Mouse (Mus musculus) mouse embryonic stem cell (cell line): ENCODE results near the gene Ralb.

Source experiments
- in situ Hi-C, 2 experiments: fragments of 300-500 bp; cut with MboI; formaldehyde crosslinking; loops; 1 replicate in 1 of 2; 3 replicates in 1 of 2; pipeline ENCODE4 v1.14.3; 2019 to 2020; ENCODE audit warnings: low sequenced_read_pairs in 2 of 2, low pct_unique_long_range_greater_than_20kb in 1 of 2, mixed read lengths in 1 of 2; ENCODE audit not compliant: unreplicated experiment in 1 of 2

The Ralb gene

DNA sequence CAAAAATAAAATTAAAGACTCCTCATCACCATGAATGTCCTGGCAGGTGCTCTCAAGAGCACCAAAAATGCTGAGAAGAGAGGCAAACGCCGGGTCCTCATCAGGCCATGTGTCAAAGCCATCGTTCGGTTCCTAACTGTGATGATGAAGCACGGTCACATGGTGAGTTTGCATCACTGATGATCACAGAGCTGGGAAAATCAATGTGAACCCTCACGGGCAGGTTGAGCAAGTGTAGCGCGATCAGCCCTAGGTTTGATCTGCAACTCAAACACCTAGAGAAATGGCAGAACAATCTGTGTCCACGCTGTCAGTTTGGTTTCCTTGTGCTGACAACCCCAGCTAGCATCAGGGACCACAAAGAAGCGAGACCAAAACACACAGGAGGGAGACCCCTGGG is 5.1 kb downstream of the Ralb start:
- in situ Hi-C loops: no loop called here

DNA sequence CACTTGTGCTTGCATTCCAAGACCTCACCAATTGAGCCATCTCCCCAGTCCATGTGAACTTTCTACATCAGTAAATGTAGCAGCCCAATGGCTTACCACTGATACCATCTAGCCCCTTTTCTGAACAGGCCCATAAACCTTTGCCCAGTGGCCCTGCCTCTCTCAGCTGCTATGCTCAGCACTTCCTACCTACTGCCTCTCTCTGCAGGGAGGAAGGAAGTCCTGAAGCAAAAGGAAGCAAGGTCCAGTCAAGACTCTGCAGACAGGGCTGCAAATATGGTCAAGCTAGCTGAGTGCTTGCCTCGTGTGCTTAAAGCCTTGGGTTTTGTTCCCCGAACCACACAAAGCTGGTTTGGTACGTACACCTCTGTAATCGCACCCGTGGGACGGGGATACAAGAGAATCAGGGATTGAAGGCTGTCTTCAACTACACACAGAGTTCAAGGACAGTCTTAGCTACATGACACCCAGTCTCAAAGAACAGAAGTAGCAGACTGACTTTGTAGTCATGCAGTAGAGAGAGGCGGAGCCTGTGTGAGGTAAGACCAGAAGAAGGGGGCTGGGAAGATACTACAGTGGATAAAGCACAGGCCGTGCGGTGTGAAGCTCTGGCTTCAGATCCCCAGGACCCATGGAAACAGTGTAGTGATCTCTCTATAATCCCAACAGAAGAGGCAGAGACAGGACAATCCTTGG is 5.9 kb downstream of the Ralb start:
- in situ Hi-C loops: no loop called here

DNA sequence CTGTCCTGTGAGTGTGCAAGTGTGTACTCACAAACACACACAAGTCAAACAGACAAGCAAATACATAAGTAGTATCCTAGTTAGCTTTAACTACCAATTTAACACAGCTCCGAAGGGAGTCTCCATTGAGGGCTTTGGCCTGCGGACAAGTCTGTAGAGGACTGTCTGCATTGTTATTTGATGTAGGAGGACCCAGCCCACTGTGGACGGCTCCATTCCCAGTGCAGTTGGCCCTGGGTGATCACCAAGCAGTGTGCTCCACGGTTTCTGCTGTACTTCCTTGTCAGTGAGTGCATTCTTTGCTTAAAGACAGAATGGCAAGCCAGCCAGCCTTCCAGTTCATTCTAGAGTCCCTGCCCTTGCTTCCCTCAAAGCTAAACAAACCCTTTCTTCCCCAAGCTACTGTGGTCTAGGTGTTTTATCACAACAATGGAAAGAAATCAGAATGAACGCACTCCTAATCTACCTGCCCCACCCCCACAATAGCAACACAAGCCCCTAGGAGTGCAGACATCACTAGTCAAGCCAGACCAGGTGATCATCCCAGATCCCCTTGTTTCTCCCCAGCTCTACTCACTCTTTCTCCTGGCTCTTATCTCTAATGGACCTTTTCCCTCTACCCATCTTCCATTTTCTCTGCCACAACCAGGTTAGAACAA is 7.1 kb downstream of the Ralb start:
- in situ Hi-C loops: no loop called here

DNA sequence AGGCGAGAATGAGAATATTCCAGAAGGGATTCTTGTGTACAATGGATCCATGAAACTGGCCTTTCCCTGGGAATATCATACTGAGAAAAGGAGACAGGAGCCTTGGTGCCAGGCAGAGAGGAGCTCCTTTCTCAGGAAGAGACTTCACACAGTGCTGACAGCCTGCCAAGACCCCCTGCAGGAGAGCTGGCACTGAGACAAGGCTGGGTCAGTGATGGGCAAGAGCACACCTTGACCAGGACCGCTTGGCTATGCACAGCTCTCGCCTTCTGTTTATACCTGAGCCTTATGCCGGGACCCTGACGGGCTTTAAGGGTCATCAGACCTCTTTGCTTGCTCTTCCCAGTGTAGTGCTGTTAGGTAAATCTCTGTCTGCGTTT is 9.2 kb downstream of the Ralb start:
- in situ Hi-C loops: no loop called here

DNA sequence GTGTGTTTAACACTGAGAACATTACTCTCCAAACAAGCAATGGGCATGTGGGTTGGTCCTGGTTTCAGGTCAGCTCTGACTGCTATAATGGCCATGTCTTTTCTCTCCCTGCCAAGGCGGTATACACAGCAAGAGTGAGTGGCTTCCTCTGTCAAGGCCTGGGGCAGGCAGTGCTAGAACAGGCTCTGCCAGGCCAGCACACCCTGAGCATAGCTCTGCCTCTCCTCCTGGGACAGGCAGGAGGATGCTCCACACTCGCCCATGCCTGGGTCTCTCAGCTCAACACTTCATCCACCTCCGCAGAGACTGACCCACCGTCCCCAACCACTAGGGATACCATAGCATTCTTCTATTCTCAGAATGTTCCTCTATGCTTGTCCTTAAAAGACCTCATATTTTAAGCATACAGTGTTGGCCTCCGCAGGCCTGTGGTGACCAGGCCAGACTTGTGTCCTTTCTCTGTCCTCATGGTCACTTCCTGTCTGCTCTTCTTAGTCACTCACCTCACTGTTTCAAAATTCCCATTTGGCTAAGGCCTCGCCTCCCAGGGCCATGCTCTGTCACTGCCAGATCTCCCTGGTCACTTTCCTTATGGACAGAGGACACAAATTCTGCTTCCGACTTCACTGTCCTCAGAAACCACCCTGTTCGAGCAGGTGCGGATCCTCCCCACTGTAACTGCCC is 9.7 kb downstream of the Ralb start:
- in situ Hi-C loops: no loop called here

DNA sequence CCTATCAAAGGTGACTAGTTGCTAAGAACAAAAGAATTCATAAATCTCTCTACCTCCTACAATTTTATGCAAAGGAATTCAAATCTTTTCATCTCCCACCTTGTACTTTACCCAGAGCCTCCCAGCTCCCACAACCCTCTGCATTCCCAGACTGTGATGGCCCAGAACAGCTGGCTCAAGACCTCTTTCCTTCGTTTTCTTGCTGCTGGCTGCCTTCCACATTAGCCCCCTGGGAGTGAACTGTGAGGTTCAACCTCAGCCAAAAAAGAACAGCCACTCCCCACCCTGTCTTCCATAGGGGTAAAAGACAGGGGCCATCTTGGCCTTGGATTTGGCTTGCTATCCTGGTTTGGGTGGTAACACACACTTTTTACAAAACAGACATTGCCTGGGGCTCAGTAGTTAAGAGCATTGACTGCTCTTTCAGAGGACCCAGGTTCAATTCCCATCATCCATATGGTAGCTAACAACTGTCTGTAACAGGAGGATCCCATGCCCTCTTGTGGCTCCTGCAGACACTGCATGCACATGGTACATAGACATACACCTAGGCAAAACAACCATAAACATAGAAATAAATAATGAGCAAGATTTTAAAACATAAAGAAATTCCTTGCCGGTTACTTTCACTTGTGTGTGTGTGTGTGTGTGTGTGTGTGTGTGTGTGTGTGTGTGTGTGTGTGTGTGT is 10.4 kb downstream of the Ralb start:
- in situ Hi-C loops: no loop called here

DNA sequence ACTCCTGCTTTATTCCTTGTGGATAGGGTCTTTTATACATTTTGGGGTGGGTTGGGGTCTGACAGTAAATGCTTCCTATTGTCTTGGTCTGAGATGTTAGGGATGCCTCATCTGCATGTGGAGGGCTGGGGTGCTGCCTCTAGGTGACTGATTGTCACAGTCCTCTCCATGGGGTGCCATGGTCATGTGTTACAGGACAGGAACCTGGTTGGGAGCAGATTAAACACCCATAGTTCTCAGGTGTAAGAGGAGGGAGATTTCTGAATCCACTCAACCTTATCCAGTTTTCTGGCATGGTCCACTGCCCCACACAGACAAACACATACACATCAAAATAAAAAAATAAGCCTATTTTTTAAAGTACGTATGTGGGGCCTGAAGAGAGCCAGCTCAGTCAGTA is 12.1 kb downstream of the Ralb start:
- in situ Hi-C loops: no loop called here

DNA sequence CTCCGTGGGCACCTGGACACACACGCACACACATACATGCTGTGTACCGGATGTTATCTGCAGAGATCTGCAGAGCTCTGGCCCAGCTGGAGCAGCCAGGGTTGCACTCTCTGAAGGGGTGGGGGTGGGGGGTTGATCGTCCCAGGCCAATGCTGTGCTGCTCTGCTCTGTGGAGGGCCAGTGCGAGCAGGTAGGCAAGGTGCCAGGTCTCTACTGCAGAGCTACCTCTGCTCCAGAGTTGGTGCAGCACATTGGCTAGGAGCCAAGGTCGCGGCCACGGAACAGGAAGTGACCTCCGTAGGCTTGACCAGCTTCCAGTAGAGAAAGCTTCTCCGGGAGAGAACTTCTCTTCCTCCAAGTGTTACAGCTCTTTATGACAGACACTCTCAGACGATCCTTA is 12.5 kb downstream of the Ralb start:
- in situ Hi-C loops: no loop called here

DNA sequence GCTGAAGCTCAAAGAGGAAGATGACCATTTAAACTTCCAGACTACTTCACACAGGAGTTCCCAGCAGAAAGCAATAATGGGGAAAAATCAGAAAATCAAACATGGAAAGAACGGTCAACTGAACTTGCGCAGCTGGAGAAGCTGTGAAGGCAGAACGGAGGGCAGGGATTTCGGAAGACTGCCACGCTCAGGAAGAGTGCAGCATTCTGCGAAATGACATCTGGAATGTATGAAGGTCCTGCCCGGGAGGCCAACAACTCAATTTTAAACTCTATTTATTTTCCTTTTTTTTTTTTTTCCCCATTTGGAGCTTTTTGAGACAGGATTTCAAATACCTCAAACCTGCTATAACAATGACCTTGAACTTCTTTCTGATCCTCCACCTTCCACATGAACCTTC is 13.8 kb downstream of the Ralb start:
- in situ Hi-C loops: no loop called here

DNA sequence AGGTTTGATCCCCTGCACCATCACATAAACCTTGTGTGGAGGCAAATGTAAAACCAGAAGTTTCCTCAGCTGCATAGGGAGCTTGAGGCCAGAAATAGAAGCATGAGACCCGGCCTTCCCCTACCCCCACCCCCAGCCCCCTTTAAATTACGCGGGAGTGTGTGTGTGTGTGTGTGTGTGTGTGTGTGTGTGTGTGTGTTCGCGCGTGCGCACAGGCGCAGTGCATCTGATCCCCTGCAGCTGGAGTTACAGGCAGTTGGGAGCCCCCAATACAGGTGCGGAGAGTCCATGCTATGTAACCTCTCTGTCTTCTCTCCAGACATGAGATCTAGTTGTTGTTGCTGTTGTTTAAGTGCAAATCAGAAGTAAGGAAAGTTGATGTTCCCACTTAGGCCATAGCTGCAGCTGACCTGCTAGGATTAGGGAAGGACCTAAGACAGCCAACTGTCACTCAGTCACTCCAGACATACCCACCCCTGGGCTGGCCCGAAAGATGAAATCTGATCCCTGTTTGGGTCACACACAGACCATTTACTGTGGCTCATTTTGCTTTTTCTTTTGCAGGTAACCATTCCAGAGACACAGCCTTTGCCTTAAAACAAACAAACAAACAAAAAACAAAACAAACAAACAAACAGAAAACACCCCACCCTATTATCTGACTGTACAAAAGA is 16.5 kb downstream of the Ralb start:
- in situ Hi-C loops: no loop called here

DNA sequence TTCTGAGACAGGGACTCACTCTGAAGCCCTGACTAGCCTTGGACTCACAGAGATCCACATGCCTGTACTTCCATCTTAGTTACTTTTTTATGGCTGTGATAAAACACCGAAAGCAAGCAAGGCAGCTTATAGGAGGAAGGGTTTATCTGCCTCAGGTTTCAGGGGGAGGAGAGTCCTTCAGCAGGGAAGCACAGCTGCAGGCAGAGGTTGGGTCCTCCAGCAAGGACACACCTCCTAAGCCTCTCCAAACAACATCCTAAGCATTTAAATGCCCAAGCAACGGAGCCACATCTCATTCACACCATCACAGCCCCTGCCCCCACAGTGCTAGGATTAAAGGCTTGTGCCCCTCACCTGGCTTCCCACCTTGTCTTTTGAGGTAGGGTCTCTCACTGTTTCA is 18.8 kb downstream of the Ralb start:
- in situ Hi-C loops: no loop called here

DNA sequence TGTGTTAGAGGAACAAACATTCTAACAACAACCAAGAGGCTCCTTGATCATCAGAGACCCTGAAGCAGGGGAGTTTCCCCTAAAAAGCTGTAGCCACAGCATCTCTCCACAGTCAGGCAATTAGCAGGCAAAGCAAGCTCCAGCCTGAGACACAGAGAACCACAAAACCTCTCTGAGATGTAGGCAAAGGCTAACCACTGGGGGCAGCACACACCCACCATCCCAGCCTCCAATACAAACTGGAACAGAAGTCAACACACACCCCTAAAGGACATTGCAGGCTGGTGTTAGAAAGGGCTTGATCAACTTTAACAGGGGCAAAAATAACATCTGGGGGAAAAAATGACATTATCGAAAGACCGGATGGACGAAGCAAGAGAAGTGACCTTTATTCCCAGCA is 20.1 kb downstream of the Ralb start:
- in situ Hi-C loops: no loop called here

DNA sequence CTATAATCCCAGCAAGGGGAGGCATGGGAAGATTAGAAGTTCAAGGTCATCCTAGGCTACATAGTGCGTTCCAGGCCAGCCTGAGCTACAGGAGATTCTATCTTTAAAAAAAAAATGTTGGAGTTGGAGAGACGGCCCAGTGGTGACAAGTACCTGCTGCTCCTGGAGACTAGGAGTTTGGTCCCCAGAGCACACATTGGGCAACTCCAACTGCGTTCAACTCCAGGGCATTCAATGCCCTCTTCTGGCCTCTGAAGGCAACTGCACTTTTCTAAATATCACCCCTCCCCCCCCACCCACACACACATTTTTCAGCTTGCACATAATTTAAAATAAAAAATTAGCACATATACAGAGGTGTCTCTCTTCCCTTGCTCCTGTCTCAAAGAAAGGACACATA is 21.7 kb downstream of the Ralb start:
- in situ Hi-C loops: no loop called here

DNA sequence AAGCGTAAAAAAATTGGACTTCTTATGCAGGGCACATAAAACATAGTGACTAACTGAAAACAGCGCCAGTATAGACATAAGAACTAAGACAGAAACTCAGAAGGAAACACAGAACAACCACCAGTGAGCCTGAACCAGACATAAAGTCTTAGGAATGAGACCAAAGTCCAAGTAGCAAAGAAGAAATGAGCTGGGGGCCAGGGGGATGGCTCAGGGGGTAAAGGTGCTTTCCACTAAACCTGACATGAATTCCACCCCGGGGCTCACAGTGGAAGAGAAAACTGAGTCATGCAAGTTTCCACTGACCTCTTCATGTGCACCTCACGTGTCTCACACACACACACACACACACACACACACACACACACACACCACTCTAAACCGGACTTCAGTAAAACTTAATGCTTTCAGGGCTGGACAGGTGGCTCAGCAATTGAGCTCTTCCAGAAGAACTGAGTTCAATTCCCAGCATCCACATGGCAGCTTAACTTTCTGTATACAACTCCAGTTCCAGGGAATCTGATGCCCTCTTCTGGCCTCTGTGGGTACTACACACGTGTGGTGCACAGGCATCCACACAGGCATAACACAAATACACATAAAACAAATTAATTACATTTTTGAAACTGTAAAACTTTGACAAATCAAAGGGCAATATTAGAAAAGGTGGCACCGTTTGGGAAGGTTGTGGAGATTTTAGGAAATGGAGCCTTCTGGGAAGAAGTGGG is 23.2 kb downstream of the Ralb start:
- in situ Hi-C loops: no loop called here

DNA sequence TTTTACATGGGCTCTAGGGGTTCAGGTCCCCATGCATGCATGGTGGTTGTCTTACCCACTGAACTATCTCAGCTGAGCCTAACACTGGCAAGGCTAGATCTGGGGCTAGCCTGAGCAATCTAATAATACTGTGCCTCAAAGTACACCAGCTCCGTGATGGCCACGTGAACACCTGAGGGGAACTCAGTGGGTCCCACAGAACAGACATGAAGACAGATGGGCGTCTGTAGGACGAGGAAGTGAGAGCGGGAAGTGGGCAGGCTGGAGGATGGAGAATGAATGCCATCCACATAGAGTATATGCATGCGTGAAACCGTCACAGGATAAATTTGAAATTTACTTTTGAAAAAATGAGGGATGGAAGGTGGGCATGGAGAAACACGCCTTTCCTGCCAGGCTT is 23.9 kb downstream of the Ralb start:
- in situ Hi-C loops: no loop called here

DNA sequence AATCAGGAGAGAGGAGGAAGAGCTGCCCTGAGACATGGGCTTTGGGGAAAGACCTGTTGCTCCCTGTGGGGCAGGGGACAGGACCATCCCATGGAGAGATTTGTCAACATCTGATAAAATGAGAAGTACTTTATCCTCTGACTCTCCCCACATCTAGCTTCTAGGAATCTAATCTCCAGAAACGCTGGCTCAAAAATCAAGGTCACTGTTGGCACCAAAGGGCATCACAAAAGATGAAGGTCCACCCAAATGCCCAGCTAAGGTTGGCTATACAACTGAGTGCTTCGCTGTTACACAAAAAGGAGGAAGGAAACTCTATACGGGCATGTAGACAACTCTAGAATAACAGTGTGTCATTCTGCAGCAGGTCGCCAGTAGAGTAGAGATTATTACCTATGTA is 25.0 kb downstream of the Ralb start:
- in situ Hi-C loops: no loop called here

DNA sequence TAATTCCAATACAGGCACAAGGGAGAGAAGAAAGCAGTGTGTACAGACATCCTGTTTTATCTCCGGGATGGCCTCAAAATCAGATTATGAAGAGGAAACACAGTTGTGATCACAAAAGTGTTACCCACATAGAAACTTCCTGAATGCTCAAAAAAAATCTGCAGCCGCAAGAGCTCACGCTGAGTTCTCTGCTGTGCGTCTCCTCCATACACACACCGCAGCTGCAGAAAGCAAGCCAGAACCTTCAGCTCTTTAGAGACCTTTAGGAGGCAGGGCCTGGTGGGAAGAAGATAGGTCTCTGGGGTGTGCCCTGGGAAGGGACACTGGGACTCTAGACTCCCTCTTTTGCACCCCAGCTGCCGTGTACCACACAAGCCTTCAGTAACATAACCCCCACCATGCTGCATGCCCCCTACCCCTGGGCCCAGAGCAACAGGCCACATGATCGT is 27.7 kb downstream of the Ralb start:
- in situ Hi-C loops: no loop called here

DNA sequence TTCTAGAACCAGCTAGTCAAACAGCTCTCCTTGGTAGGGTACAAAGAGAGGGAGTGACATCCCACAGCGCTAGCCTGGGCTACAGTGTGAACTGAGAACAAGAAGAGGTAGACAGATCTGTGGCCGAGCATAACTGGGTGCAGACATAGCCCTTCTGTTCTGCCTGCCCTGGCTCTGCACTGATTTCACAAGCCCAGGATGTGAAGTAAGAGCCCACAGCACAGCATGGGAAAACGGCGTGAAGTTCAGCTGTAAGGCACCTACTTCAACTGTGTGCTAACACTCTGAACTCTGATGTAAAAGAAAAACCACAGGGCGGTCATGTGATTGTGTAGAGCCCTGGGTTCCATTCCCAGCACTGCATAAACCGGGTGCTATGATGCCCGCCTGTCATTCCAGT is 29.9 kb downstream of the Ralb start:
- in situ Hi-C loops: no loop called here
